In genomic region chr4:122808108-122808507, GRCm38 (mm10) we compare ENCODE assay signal across 9 mouse cellular contexts. TPM values are rescaled to one million over a fixed set of nuclear protein-coding genes. Genes with fewer than 3 reads are reported as not detected.
DNase-seq lines count a peak whose midpoint lies in the region; ATAC-seq and TF ChIP-seq lines count a peak whose summit lies in the region.
"Had no signal": no experiment of that assay in that cellular context is flagged by ENCODE, and none has a peak within 500 bp of the region (broad histone marks: within the 10 kb centered on the region; RNA-seq: fewer than 3 reads in every experiment).

No protein-coding gene starts in this region.

- no peaks in the 10 kb centered on the region for H3K4me1 ChIP-seq in CH12.LX (ENCODE audit: control insufficient read depth in 1 of 2, insufficient read depth in 2 of 2)
- no peaks in the 10 kb centered on the region for H3K4me1 ChIP-seq in forebrain, embryonic 10.5 days
- no peaks in the 10 kb centered on the region for H3K4me1 ChIP-seq in lung, postnatal 0 days (ENCODE audit: insufficient read depth, low read depth, low read length)
- no peaks in the 10 kb centered on the region for H3K4me1 ChIP-seq in thymus, adult 2 months (replicated peaks; ENCODE audit: control insufficient read depth, insufficient read depth, low read length)

- H3K27me3 ChIP-seq in CH12.LX (replicated peaks), result peaks cover 19% of the 10 kb centered on the region
- no peaks in the 10 kb centered on the region for H3K27me3 ChIP-seq in forebrain, embryonic 10.5 days (ENCODE audit: poor library complexity, severe bottlenecking)
- H3K27me3 ChIP-seq in lung, postnatal 0 days (replicated peaks; ENCODE audit: insufficient read depth, low read length), result no peaks in the 10 kb centered on the region
- no peaks in the 10 kb centered on the region for H3K27me3 ChIP-seq in thymus, adult 2 months (ENCODE audit: control insufficient read depth, insufficient read depth, low read length)

- H3K27ac ChIP-seq in CH12.LX (ENCODE audit: insufficient read depth, low read depth), result no peak overlapping the region
- no peak overlapping the region for H3K27ac ChIP-seq in forebrain, embryonic 10.5 days
- no peak overlapping the region for H3K27ac ChIP-seq in lung, postnatal 0 days (ENCODE audit: low read length)
- H3K27ac ChIP-seq in thymus, adult 2 months (ENCODE audit: control insufficient read depth, insufficient read depth, low read length), result no peak overlapping the region

- H3K36me3 ChIP-seq in CH12.LX (replicated peaks in 1 of 2; ENCODE audit: control insufficient read depth in 1 of 2, insufficient read depth in 1 of 2, low read length in 1 of 2), result no peaks in the 10 kb centered on the region
- no peaks in the 10 kb centered on the region for H3K36me3 ChIP-seq in forebrain, embryonic 10.5 days (replicated peaks)
- no peaks in the 10 kb centered on the region for H3K36me3 ChIP-seq in lung, postnatal 0 days (ENCODE audit: insufficient read depth, low read length)
- no peaks in the 10 kb centered on the region for H3K36me3 ChIP-seq in thymus, adult 2 months (ENCODE audit: control insufficient read depth, insufficient read depth, low read length)

- no peak for TF ChIP-seq POLR2A in CH12.LX (IDR thresholded peaks at IDR 0.05; ENCODE audit: low read depth, low read length)
- TF ChIP-seq POLR2A in brain, embryonic 14.5 days (IDR thresholded peaks at IDR 0.05; ENCODE audit: borderline replicate concordance, extremely low read depth, insufficient read depth, insufficient read length, poor library complexity, severe bottlenecking), result no peak
- TF ChIP-seq POLR2A in thymus, adult 2 months (IDR thresholded peaks at IDR 0.05; ENCODE audit: control insufficient read depth, extremely low read depth, insufficient read depth, low read length, poor library complexity), result no peak

- H3K9ac ChIP-seq in CH12.LX (ENCODE audit: insufficient read depth, low read depth), result no peak overlapping the region
- no peak overlapping the region for H3K9ac ChIP-seq in lung, postnatal 0 days (replicated peaks; ENCODE audit: low read depth)

- peak; percentile 26; the same call in 1 of the 2 replicates for ATAC-seq in lung, postnatal 0 days

- in situ Hi-C loops in CH12.LX (cut with MboI; ENCODE audit: low pct_ligation_motif_present, low pct_unique_long_range_greater_than_20kb, low sequenced_read_pairs), result loop anchor here (10.0 kb wide), 1 partner anchor 277 kb away; no protein-coding TSS in a partner anchor

- TF ChIP-seq EP300 in CH12.LX (IDR thresholded peaks at IDR 0.05; ENCODE audit: low read length), result no peak
- TF ChIP-seq EP300 in lung, postnatal 0 days (IDR thresholded peaks at IDR 0.05), result no peak

- dilution Hi-C loops in CH12.LX (cut with MboI; ENCODE audit: extremely low pct_ligation_motif_present, extremely low pct_unique_long_range_greater_than_20kb, low sequenced_read_pairs), result no loop called here

- 29% methylated on average over 4 of the region's 4 CpGs for WGBS in forebrain, embryonic 10.5 days
- 23% methylated on average over 4 of the region's 4 CpGs for WGBS in lung, postnatal 0 days
- 22% methylated on average over 4 of the region's 4 CpGs for WGBS in thymus, adult 2 months

- H3K79me2 ChIP-seq in CH12.LX (replicated peaks; ENCODE audit: control insufficient read depth, extremely low read depth, insufficient read depth, poor library complexity, severe bottlenecking), result no peaks in the 10 kb centered on the region

- TF ChIP-seq CTCF in CH12.LX (conservative IDR thresholded peaks at IDR 0.05 in 1 of 2, IDR thresholded peaks at IDR 0.05 in 1 of 2; ENCODE audit: low read depth in 2 of 2, low read length in 2 of 2), result peak; percentile 66 to 96
- TF ChIP-seq CTCF in brain, embryonic 14.5 days (IDR thresholded peaks at IDR 0.05; ENCODE audit: borderline replicate concordance, extremely low read depth, insufficient read depth, insufficient read length), result peak; percentile 89
- TF ChIP-seq CTCF in lung, postnatal 0 days (IDR thresholded peaks at IDR 0.05), result peak; percentile 83
- peak; percentile 73; the same call in 1 of the 2 replicates for TF ChIP-seq CTCF in thymus, adult 2 months (IDR thresholded peaks at IDR 0.05; ENCODE audit: borderline replicate concordance, control insufficient read depth, extremely low read depth, insufficient read depth, low read length, poor library complexity)

- peak; percentile 94 for TF ChIP-seq RAD21 in CH12.LX (IDR thresholded peaks at IDR 0.05; ENCODE audit: low read depth, low read length)

- intact Hi-C loops in heart, postnatal 25 days (cut with DNase I), result loop anchor here (2.0 to 5.0 kb wide), 3 partner anchors 51 to 274 kb away; no protein-coding TSS in a partner anchor

- H3K9me3 ChIP-seq in CH12.LX (replicated peaks; ENCODE audit: low read length), result no peaks in the 10 kb centered on the region
- H3K9me3 ChIP-seq in forebrain, embryonic 10.5 days, result no peaks in the 10 kb centered on the region
- H3K9me3 ChIP-seq in lung, postnatal 0 days (ENCODE audit: low read length), result no peaks in the 10 kb centered on the region

- H3K4me2 ChIP-seq in CH12.LX (ENCODE audit: insufficient read depth, low read depth, poor library complexity, severe bottlenecking), result no peak overlapping the region
- no peak overlapping the region for H3K4me2 ChIP-seq in lung, postnatal 0 days (replicated peaks; ENCODE audit: low read depth, low read length)

- H3K4me3 ChIP-seq in CH12.LX (replicated peaks in 1 of 3; ENCODE audit: low read depth in 2 of 3, low read length in 2 of 3, poor library complexity in 1 of 3), result no peak overlapping the region
- no peak overlapping the region for H3K4me3 ChIP-seq in forebrain, embryonic 10.5 days
- no peak overlapping the region for H3K4me3 ChIP-seq in lung, postnatal 0 days (ENCODE audit: low read depth, low read length)
- H3K4me3 ChIP-seq in thymus, adult 2 months (ENCODE audit: control insufficient read depth, insufficient read depth, low read length), result no peak overlapping the region
- H3K4me3 ChIP-seq: erythroblast, embryonic 14.5 days had no signal

- peak; percentile 77 for DNase-seq in CH12.LX (ENCODE audit: extremely low read depth)
- peak; percentile 81 for DNase-seq in brain, embryonic 14.5 days (ENCODE audit: low read depth)
- peak; percentile 74 for DNase-seq in forebrain, embryonic 10.5 days (ENCODE audit: extremely low spot score, low spot score)
- peak; percentile 20 for DNase-seq in heart, postnatal 25 days (ENCODE audit: low spot score)
- peak; percentile 78 to 81 for DNase-seq in kidney, postnatal 4 days
- peak; percentile 74 for DNase-seq in lung, postnatal 0 days (ENCODE audit: low spot score)
- peak; percentile 48 for DNase-seq in ovary, postnatal 10 days (ENCODE audit: low spot score)
- DNase-seq in thymus, adult 2 months, result peak; percentile 83

TF ChIP-seq in CH12.LX, 34 proteins besides CTCF, POLR2A, EP300 and RAD21 (continues in another document):
- TF ChIP-seq ZNF384 (IDR thresholded peaks at IDR 0.05; ENCODE audit: low read depth, low read length), result no peak
- no peak for TF ChIP-seq MYC (IDR thresholded peaks at IDR 0.05; ENCODE audit: low read depth, low read length)
- peak; percentile 48; the same call in 1 of the 2 replicates for TF ChIP-seq IRF4 (IDR thresholded peaks at IDR 0.05; ENCODE audit: low read depth, low read length)
- no peak for TF ChIP-seq CHD1 (IDR thresholded peaks at IDR 0.05; ENCODE audit: low read depth, low read length)
- TF ChIP-seq ELF1 (IDR thresholded peaks at IDR 0.05; ENCODE audit: low read depth, low read length), result peak; percentile 64
- no peak for TF ChIP-seq CHD2 (IDR thresholded peaks at IDR 0.05; ENCODE audit: low read length)
- no peak for TF ChIP-seq GABPA (IDR thresholded peaks at IDR 0.05; ENCODE audit: insufficient replicate concordance, low read depth, low read length)
- no peak for TF ChIP-seq MXI1 (IDR thresholded peaks at IDR 0.05; ENCODE audit: low read depth, low read length)
- no peak for TF ChIP-seq KAT2A (IDR thresholded peaks at IDR 0.05; ENCODE audit: insufficient replicate concordance, low read length)
- TF ChIP-seq TBP (conservative IDR thresholded peaks at IDR 0.05; ENCODE audit: low read depth, low read length), result no peak
- TF ChIP-seq E2F4 (IDR thresholded peaks at IDR 0.05; ENCODE audit: insufficient replicate concordance, low read depth, low read length), result no peak
- TF ChIP-seq NRF1 (IDR thresholded peaks at IDR 0.05; ENCODE audit: low read depth, low read length), result no peak
- TF ChIP-seq MEF2A (IDR thresholded peaks at IDR 0.05; ENCODE audit: borderline replicate concordance, low read depth, low read length), result no peak
- TF ChIP-seq ZKSCAN1 (IDR thresholded peaks at IDR 0.05; ENCODE audit: borderline replicate concordance, low read depth, low read length), result no peak
- no peak for TF ChIP-seq MAX (IDR thresholded peaks at IDR 0.05; ENCODE audit: low read length)
- no peak for TF ChIP-seq ETS1 (conservative IDR thresholded peaks at IDR 0.05; ENCODE audit: low read depth, low read length)
- TF ChIP-seq USF1 (IDR thresholded peaks at IDR 0.05; ENCODE audit: low read depth, low read length), result no peak
- no peak for TF ChIP-seq PAX5 (IDR thresholded peaks at IDR 0.05; ENCODE audit: low read length)
- TF ChIP-seq BHLHE40 (IDR thresholded peaks at IDR 0.05; ENCODE audit: low read depth, low read length), result no peak
- no peak for TF ChIP-seq MAFK (IDR thresholded peaks at IDR 0.05; ENCODE audit: insufficient replicate concordance, low read length)
- no peak for TF ChIP-seq TCF12 (IDR thresholded peaks at IDR 0.05; ENCODE audit: low read depth, low read length)
- TF ChIP-seq MAZ (IDR thresholded peaks at IDR 0.05; ENCODE audit: low read depth, low read length), result no peak
- peak; percentile 91 for TF ChIP-seq SMC3 (IDR thresholded peaks at IDR 0.05; ENCODE audit: low read depth, low read length)
- no peak for TF ChIP-seq HCFC1 (IDR thresholded peaks at IDR 0.05; ENCODE audit: low read depth, low read length)
- no peak for TF ChIP-seq NELFE (IDR thresholded peaks at IDR 0.05; ENCODE audit: low read depth, low read length)
- TF ChIP-seq RCOR1 (conservative IDR thresholded peaks at IDR 0.05; ENCODE audit: low read depth, low read length), result no peak
- no peak for TF ChIP-seq UBTF (IDR thresholded peaks at IDR 0.05; ENCODE audit: low read depth, low read length)
- TF ChIP-seq ZMIZ1 (IDR thresholded peaks at IDR 0.05; ENCODE audit: low read depth, low read length), result no peak
- TF ChIP-seq JUND (conservative IDR thresholded peaks at IDR 0.05; ENCODE audit: low read depth, low read length), result no peak

RNA-seq across cellular contexts. Expression of gene Ppt1, which starts 27.9 kb away (rescaled TPM):
- 23.7 and 23.8 TPM in 2 replicates for total RNA-seq in CH12.LX (2012; rRNA removed)
- total RNA-seq in CH12.LX (2014; rRNA removed), result 23.9 and 24.2 TPM in 2 replicates
- polyA plus RNA-seq in CH12.LX (2012; ENCODE audit: insufficient read length, low read depth), result 30.7 TPM in 2 replicates
- polyA plus RNA-seq in brain, embryonic 14.5 days (2012; rRNA removed), result 58.2 and 61.9 TPM in 2 replicates
- polyA plus RNA-seq in forebrain, embryonic 10.5 days (2016; fragmentation: Nextera tagmentation; extraction: Ambion mirVana), result 67.1 and 69.8 TPM in 2 replicates
- total RNA-seq in heart, postnatal 25 days (2021), result 10 to 100 TPM; 35.1 to 38.7 TPM
- polyA plus RNA-seq in lung, postnatal 0 days (2015; fragmentation: Nextera tagmentation; extraction: Ambion mirVana), result 39.0 and 39.1 TPM in 2 replicates
- polyA plus RNA-seq in thymus, adult 2 months (2012; rRNA removed), result 79.5 and 86.7 TPM in 2 replicates

Comparison
In these comparisons a context has a peak if more than half of its experiments do, and no peak if none do; other contexts are left out.
1. DNase-seq: peak in every context shown above with its lines; median percentile 83 in thymus, adult 2 months; 81 in brain, embryonic 14.5 days; 80 in kidney, postnatal 4 days; 77 in CH12.LX; 74 in forebrain, embryonic 10.5 days; 74 in lung, postnatal 0 days; 48 in ovary, postnatal 10 days; 20 in heart, postnatal 25 days.